11 mouse cellular contexts compared by ENCODE assay signal in genomic region chr13:78208689-78209410, GRCm38 (mm10). TPM values are rescaled to one million over a fixed set of nuclear protein-coding genes. Genes with fewer than 3 reads are reported as not detected.
DNase-seq lines count a peak whose midpoint lies in the region; ATAC-seq and TF ChIP-seq lines count a peak whose summit lies in the region.
"Had no signal": no experiment of that assay in that cellular context is flagged by ENCODE, and none has a peak within 500 bp of the region (broad histone marks: within the 10 kb centered on the region; RNA-seq: fewer than 3 reads in every experiment).

No protein-coding gene starts in this region.

- peaks cover 32% of the 10 kb centered on the region for H3K4me1 ChIP-seq in forebrain, postnatal 0 days (ENCODE audit: insufficient read depth)
- H3K4me1 ChIP-seq in midbrain, embryonic 15.5 days = peaks cover 56% of the 10 kb centered on the region
- H3K4me1 ChIP-seq in lung, adult 2 months (ENCODE audit: control insufficient read depth, insufficient read depth, low read length) = peaks cover 3% of the 10 kb centered on the region

- H3K9me3 ChIP-seq in forebrain, postnatal 0 days (ENCODE audit: low read length) = no peaks in the 10 kb centered on the region
- no peaks in the 10 kb centered on the region for H3K9me3 ChIP-seq in midbrain, embryonic 15.5 days

- peak overlapping the region; percentile 81 for H3K27ac ChIP-seq in forebrain, postnatal 0 days (ENCODE audit: low read depth, low read length)
- 0 out of 2 replicates have a peak overlapping the region, but pooled peaks have one; percentile 31 for H3K27ac ChIP-seq in midbrain, embryonic 15.5 days
- H3K27ac ChIP-seq: kidney, postnatal 0 days had no signal

- peak overlapping the region; percentile 56 for H3K9ac ChIP-seq in forebrain, postnatal 0 days
- H3K9ac ChIP-seq in midbrain, embryonic 15.5 days = no peak overlapping the region

- no peak for ATAC-seq in forebrain, postnatal 0 days
- no peak for ATAC-seq in midbrain, embryonic 15.5 days (replicated peaks)
- ATAC-seq: lung, postnatal 0 days had no signal

- H3K4me2 ChIP-seq in forebrain, postnatal 0 days (ENCODE audit: low read depth) = peak overlapping the region; percentile 87
- H3K4me2 ChIP-seq in midbrain, embryonic 15.5 days = peak overlapping the region; percentile 81

- WGBS in forebrain, postnatal 0 days = 19% methylated on average over 14 of the region's 14 CpGs
- WGBS in midbrain, embryonic 15.5 days = 15% methylated on average over 14 of the region's 14 CpGs
- 57% methylated on average over 14 of the region's 14 CpGs for WGBS in lung, adult 2 months

- H3K27me3 ChIP-seq in forebrain, postnatal 0 days (ENCODE audit: insufficient read depth, low read length) = no peaks in the 10 kb centered on the region
- 0 out of 2 replicates have a peak, but pooled peaks cover 4% of the 10 kb centered on the region for H3K27me3 ChIP-seq in midbrain, embryonic 15.5 days (replicated peaks)

- intact Hi-C loops in heart, postnatal 10 days (cut with DNase I) = no loop called here

- DNase-seq in heart, adult 11 months = peak; percentile 64
- no peak for DNase-seq in heart, postnatal 10 days
- DNase-seq in embryo, embryonic 10 days (ENCODE audit: low spot score) = peak; percentile 34
- DNase-seq in forebrain, postnatal 0 days = peak; percentile 47
- no peak for DNase-seq in lung, adult 2 months
- DNase-seq in ovary, postnatal 36 days (ENCODE audit: low spot score) = no peak
- DNase-seq in spleen, adult 18-20 months = no peak
- DNase-seq: left cerebral cortex, postnatal 4 days had no signal

- no peaks in the 10 kb centered on the region for H3K36me3 ChIP-seq in forebrain, postnatal 0 days (ENCODE audit: insufficient read depth)
- H3K36me3 ChIP-seq in midbrain, embryonic 15.5 days (replicated peaks) = no peaks in the 10 kb centered on the region

- no peak for TF ChIP-seq CTCF in forebrain, postnatal 0 days (IDR thresholded peaks at IDR 0.05; ENCODE audit: low read depth)
- TF ChIP-seq CTCF in lung, adult 2 months (IDR thresholded peaks at IDR 0.05; ENCODE audit: insufficient read depth, low read length) = no peak

- H3K4me3 ChIP-seq in forebrain, postnatal 0 days (ENCODE audit: low read depth, low read length) = peak overlapping the region; percentile 35; the same call in 1 of the 2 replicates
- H3K4me3 ChIP-seq in midbrain, embryonic 15.5 days = no peak overlapping the region
- H3K4me3 ChIP-seq in lung, adult 2 months (replicated peaks; ENCODE audit: extremely low read depth, low read depth, low read length) = no peak overlapping the region

- TF ChIP-seq POLR2A in lung, adult 2 months (IDR thresholded peaks at IDR 0.05; ENCODE audit: borderline replicate concordance, extremely low read depth, low read depth, low read length) = no peak

RNA-seq across cellular contexts. Expression of gene Nr2f1, which starts 9.3 kb away (rescaled TPM):
- 1 to 10 TPM; 6.2 to 6.7 TPM for total RNA-seq in heart, postnatal 10 days (2021)
- 161 and 250 TPM in 2 replicates for total RNA-seq in forebrain, postnatal 0 days (2014; rRNA removed)
- 72.9 and 89.1 TPM in 2 replicates for polyA plus RNA-seq in forebrain, postnatal 0 days (2015; fragmentation: Nextera tagmentation; extraction: Ambion mirVana)
- polyA plus RNA-seq in midbrain, embryonic 15.5 days (2015; fragmentation: Nextera tagmentation; extraction: Ambion mirVana) = 58.4 and 61.2 TPM in 2 replicates
- polyA plus RNA-seq in lung, adult 2 months (2012; rRNA removed) = 26.7 and 30.7 TPM in 2 replicates

Comparison
In these comparisons a context has a peak if more than half of its experiments do, and no peak if none do; other contexts are left out.
1. DNase-seq: peak in heart, adult 11 months (single experiment), embryo, embryonic 10 days (single experiment) and forebrain, postnatal 0 days (single experiment); none in heart, postnatal 10 days (0 of 2), lung, adult 2 months (single experiment), ovary, postnatal 36 days (single experiment) and spleen, adult 18-20 months (0 of 2).